Mouse (Mus musculus): ENCODE measurements around the gene Gja6. TPM values are rescaled to one million over a fixed set of nuclear protein-coding genes. Genes with fewer than 3 reads are reported as not detected.

Gja6 gene
- 0.07 TPM in 1 of 2 replicates, not detected in the other for polyA plus RNA-seq (2012; rRNA removed)

DNA sequence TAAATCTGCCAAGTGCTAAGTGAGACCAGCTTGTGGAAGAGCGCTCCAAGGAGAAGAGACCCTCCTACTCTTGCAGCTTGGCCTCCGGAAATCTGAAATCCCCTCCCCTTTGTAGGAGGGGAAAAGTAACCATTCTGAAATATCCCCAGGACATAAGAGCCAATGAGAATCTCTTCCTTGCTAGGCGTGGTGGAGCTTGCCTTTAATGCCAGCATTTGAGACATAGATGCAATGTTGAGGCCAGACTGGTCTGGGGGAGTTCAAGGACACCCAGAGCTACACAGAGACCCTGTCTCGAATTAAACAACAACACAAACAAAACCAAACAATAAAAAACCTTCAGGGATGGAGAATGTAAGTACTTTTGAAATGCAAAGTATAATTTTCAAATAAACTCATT, at the start of gene Gja6:
Gja6 (minus strand) TSS at position 101 of the 400 bp plus-strand sequence.
- 70% methylated on average over 4 of the region's 4 CpGs for WGBS
- DNase-seq (ENCODE audit: low read depth, low spot score), result no peak

DNA sequence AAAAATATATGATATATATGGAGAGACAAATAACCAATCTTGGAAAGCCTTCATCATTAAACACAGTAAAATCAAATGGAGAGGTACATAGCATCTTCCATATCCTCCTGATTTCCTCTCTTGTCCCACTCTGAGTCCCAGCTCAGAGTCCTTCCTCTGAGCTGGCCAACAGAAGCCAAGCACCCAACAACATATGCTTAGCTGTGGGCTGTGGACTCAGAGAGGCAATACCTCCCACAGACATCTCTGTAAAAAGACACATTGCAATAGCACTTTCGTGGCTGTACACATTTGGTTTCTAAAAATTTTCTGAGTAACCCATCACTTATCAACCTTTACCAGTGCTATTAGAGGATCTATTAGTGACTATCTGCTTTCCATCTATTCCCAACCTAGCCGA, 42.7 kb upstream of the Gja6 start:
- DNase-seq (ENCODE audit: low read depth, low spot score), result no peak
- 90% methylated on average over 2 of the region's 2 CpGs for WGBS

DNA sequence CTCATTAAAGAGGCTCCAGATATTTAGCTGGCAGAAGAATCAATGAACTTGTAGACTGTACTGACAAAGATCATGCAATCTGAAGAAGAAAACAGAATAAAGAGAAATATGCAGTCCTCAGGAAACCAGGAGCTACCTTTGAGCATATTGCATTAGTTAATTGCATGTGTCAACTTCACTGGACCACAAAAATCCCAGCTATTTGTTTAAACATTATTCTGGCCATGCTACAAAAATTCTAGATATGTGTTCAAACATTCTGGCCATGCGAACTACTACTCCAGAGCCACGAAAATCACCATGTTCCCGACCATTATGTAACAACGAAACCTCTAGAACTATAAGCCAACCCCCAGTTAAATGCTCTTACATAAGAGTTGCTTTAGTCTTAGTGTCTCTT, 37.9 kb upstream of the Gja6 start:
- no peak for DNase-seq (ENCODE audit: low read depth, low spot score)
- WGBS, result 78% methylated on average over 4 of the region's 4 CpGs

DNA sequence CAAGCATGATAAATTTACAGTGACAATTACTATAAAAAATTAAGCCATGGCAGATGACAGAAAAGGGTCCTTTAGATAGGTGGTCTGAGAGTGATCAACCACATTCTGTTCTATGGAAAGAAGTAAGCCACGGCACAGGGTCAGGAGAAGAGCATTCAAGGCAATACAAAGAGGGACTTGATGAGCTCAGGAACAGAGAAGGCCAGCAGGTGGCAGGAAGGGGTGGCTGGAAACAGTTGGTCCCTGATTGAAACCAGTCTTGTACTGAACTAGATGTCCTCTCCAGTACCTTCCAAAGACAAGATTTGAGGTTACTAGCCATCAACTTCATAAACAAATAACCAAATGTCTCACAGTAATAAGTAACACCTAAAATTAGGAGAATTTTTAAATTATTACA, 28.7 kb upstream of the Gja6 start:
- DNase-seq (ENCODE audit: low read depth, low spot score), result no peak
- 59% methylated on average over 1 of the region's 1 CpGs for WGBS

DNA sequence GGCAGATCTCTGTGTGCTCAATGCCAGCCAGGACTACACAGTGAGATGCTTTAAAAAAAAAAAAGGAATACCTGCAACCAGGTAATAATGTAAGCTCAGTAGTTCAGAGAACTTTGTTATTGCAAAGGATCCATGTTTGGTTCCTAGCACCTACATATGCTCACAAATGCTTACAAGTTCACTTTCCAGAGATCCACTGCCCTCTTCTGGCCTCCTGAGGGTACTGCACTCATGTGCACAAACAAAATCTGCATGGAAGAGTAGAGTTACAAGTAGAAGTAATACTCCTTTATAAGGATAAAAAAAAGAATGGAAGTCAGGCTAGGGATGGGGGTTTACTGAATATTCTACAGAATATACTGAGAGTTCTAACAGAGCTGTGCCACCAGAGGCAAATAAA, 23.8 kb upstream of the Gja6 start:
- no peak for DNase-seq (ENCODE audit: low read depth, low spot score)

DNA sequence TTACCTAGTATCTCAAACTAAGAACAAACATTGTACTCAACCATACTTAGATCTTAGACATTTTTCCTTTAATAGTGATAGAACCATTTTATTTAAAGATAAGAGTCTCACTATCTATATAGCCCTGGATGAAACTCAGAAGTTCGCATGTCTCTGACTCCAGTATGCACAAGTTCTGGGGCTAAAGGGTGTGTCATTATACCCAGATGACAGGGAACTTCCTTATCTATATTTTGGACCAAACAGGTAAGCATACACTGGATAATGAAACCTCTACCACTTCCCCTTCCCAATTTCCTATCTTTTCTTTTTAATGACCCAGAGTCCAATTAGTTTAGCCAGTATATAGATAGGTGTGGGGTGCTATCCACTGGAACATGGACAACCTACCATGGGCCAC, 22.0 kb upstream of the Gja6 start:
- 58% methylated on average over 1 of the region's 1 CpGs for WGBS
- DNase-seq (ENCODE audit: low read depth, low spot score), result no peak

DNA sequence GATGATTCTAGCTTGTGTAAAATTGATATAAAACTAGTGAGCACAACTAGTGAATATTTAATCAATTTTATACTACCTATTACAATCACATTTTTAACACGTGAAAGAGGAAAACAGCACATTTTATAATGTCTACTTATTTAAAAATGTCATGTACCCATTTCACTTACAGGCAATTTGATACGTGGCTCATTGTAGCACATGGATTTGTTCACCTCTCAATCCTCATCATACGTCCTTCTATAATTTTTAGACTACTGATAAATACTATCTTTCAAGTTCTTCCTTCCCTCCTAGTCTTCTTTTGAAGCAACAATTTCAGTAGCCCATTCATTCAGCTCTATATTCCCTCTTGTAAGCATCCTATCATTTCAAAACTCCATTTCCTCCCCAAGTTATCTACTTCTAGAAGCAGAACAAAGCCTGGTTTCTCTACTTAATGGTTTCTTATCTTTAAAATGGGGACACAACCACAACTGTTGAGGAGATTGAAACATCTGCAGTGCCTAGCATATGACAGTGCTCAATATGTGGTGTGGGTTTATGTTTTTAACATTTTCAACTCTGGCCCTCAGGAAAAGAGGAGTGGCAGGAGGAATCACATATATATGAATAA, 12.3 kb upstream of the Gja6 start:
- WGBS, result 82% methylated on average over 3 of the region's 3 CpGs
- no peak for DNase-seq (ENCODE audit: low read depth, low spot score)

DNA sequence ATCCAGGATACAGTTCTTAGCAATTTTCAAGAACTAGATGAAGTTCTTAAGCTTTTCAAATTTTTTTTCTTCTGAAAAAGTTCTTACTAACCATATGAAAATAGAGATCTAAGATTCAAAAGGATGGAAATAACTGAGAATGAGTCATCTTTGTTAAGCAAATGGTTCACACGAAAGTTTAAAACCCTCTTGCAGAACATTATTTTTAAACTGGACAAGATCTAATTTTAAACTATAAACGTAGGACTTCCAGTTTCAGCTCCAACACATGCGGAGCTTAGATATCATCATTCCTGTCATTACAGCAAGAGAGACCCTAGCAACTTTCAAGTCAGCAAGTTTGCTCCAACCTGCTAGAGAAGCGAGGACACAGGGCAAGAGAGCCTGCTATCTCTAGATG, 375 bp downstream of the Gja6 start:
- DNase-seq (ENCODE audit: low read depth, low spot score), result no peak
- WGBS, result 83% methylated on average over 4 of the region's 4 CpGs

DNA sequence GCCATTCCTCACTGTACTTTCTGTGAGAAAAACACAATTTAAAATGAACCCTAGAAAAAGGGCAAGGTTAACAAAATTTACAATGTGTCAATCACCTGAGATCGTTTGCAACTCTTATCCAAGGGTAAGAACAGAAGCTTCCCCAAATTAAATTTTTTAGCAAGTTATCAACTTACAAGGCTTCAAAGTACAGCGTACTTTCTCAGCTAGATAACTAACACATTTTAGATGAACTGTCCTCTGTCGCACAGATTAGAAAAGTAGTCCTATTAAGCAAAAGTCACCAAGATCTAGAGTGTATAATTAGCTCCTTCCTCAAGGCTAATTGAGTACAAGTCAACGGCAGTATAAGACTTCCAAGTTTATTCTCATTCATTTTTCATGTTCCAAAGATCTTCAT, 939 bp downstream of the Gja6 start:
- no peak for DNase-seq (ENCODE audit: low read depth, low spot score)
- WGBS, result 72% methylated on average over 4 of the region's 4 CpGs

DNA sequence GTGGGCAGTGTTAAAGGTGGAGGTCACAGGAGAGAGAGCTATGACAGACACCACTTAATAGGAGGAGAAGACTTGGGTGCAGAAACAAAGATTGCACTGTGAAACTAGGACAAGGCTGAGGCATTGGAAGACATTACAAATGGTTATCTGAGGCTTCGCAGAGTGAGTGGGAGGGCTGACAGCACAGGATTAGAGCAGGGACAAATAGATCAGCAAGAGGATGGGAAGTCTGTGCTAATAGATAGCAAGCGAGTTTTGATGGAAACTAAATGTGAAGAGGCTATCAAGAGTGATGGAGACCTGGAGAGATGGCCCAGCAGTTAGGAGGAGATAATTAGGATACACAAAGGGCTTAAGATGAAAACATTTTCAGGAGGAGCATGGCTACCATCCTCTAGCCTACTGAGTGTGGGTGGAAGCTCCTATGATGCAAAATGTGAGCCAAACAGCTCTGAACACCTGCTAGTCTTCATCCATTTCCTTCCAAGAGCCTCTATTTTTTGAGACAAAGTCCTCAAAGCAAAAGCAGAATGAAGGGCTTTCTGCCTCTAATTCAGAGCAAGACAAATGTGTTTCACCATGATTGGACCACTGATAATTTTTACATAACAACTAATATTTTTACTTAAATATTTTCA, 1.7 kb downstream of the Gja6 start:
- 70% methylated on average over 2 of the region's 2 CpGs for WGBS
- no peak for DNase-seq (ENCODE audit: low read depth, low spot score)

DNA sequence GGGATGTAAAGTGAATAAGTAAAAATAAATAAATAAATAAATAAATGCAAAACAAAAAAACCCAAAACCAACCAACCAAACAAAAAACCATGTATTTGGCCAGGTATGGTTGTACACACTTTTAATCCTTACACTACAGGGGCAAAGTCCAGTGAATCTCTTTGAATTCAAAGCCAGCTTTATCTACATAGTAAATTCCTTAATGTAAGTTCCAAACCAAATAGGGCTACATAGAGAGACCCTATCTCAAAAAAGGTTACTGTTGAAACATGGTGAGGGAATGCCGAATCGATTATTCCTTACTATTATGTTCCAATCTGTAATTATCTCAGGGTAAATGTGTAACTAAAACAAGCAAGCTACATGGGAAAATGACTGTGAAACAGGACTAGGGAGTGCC, 5.7 kb downstream of the Gja6 start:
- WGBS, result 49% methylated on average over 2 of the region's 2 CpGs
- no peak for DNase-seq (ENCODE audit: low read depth, low spot score)

DNA sequence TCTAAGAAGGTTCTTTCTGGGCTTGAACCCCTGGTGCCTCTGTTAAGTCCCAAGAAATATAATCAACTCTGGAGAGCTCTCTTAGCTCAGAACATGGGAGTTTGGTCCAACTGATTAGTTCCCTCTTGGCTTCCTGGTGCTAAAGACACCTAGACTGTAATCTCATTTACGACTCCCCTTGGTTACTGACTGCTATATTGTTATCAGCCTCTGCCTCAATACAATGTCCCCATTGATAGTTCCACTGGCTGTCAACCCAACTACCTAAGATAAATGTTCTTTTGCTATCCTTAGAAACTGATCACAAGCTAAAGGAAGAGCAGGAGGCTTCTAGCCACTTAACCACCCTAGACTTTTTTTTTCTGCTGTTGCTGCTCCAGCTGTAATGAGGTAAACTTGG, 14.8 kb downstream of the Gja6 start:
- DNase-seq (ENCODE audit: low read depth, low spot score), result no peak
- WGBS, result 41% methylated on average over 1 of the region's 1 CpGs

DNA sequence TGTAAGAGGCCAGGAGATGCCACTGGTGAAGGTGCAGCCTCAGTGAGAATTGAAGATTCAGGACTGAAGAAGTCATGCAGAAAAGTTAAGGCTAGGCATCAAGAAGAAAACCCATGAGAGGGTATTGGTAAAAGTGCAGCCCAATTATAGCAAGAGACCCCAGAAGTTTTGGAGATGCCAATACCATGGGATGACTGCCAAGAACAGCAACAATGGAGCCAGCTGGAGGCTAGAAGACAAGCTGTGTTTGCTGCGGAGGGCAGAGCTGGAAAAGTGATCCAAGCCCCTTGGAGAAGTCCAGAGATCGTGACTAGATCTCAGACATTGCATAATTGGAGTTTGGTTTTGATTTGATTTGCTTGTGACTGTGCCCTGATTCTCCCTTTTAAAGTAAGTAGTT, 20.6 kb downstream of the Gja6 start:
- no peak for DNase-seq (ENCODE audit: low read depth, low spot score)
- 72% methylated on average over 2 of the region's 2 CpGs for WGBS

DNA sequence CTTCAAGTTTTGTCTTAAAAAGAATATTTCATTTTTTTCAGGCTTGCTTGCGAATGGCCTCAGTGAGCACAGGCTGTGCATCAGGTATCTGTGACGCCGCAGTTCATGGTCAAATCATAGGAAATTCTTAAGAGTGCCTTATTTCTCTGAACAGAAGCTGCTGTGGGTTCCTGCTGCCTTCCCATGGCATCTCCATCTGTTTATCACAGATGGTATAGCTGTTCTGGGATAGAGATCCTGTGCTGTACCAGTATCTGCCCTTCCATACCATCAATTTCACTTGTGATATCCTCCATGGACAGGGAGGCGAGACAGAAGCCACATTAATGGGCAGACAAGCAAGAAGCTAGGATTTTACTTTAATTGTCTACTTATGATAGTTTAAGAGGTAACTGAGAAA, 40.3 kb downstream of the Gja6 start:
- no peak for DNase-seq (ENCODE audit: low read depth, low spot score)
- WGBS, result 89% methylated on average over 4 of the region's 4 CpGs

DNA sequence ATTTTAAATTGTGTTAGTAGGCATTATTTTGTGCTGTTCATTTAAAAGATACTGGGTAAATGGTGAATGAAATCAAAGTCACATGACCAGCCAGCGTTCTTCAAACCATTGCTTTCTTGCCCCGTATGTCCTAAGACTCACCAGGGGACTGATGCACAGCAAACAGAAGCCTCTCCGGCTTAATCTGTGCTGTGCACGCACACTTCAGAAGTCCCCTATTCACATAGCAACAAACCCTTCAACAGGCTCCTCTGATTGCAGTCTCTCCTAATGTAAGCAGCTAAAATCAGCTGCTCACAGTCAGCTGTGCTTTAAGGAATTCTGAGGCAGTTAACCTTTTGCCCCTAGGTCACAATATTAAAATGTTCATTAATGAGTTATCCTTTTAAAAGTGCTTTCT, 41.8 kb downstream of the Gja6 start:
- no peak for DNase-seq (ENCODE audit: low read depth, low spot score)
- 84% methylated on average over 4 of the region's 4 CpGs for WGBS

DNA sequence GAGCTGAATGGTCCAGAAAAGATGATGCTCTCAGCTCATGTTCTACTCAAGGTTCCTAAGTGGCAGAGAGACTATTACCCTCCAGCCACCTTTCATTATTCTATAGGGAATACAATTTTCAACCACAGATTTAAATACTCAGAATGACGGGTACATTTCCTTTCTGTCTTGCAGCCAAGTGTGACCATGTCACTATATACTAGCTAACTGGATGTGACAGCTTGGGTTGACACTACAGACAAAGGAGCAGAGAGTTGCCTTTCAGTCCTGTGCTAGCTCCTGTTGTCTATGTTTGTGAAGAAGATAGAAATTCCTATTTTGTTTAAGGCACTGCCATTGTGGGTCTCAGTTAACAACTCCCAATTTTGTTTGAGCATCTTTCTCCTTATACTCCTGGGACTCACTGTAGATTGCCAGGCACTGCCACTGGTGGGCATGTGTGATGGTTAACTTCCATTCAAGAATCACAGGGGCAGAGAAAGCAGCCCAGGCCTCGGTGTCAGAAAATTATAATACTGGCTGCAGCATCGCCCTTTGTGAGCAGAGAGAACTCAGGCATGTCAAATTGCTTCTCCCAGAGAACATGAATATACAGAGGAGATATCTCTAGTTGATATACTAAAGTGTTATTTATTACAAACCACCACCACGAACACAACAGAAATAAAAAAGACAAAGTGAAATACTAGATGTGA, 43.0 kb downstream of the Gja6 start:
- DNase-seq (ENCODE audit: low read depth, low spot score), result no peak
- 81% methylated on average over 4 of the region's 4 CpGs for WGBS

Other genes starting within 250 kb of the Gja6 start
- not detected in 2 replicates for gene Ppef1, start 171.3 kb downstream of the Gja6 start, polyA plus RNA-seq (2012; rRNA removed)
- gene Rs1, start 139.0 kb downstream of the Gja6 start, polyA plus RNA-seq (2012; rRNA removed), result not detected in 2 replicates
- gene Cdkl5, start 87.7 kb upstream of the Gja6 start, polyA plus RNA-seq (2012; rRNA removed), result 0.25 and 0.64 TPM in 2 replicates
- gene Scml2, start 210.1 kb upstream of the Gja6 start, polyA plus RNA-seq (2012; rRNA removed), result 0.07 and 0.14 TPM in 2 replicates

Measured in large intestine, adult 2 months (tissue).